Mouse (Mus musculus) left cerebral cortex, adult 9 months (tissue): Measurements from ENCODE around the gene Foxn2.
"Not testable (repeated sequence)": the region's sequence is repeated elsewhere in the genome, so short reads cannot be mapped to it uniquely, and the experiment has no call there.

ENCODE experiments used
- DNase-seq, 2 experiments: peaks; one replicate each; pipeline ENCODE4 v3.0.0; 2022; ENCODE audit warnings: low spot score in 2 of 2

Foxn2 gene

DNA sequence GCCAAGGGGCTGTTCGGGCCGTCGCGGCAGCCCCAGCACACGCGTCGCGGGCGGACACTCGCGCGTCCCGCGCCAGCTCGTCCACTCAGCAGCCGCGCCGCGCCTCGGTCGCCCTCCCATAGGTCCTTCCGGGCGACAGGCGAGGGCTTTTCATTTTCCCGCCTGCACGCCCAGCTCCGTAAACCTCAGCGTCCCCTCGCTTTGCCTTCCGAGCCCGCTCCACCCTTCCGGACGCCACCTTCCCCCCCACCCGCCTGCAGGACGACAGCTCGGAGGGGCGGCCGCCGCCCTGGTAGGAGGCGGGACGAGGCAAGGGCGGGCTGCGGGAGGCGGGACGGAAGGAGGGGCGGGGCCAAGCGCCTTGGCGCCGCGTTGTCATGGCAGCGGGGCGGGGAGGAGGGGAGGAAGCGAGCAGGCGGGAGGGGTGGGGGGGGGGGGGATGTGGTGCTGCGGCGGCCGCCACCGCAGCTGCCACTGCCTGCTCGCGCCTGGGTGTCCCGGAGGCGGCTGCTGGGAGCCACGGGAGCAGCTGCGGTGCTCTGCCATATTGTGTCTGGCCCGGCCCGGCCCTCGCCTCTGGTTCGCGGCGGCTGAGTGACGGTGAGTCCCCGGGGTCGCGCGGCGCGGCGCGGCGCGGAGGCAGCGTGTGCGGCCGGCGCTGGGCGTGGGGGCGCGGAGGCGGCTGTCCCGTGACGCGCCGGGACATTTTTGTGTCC is at the start of gene Foxn2:
Foxn2 (plus strand) TSS at position 427 of the 716 bp plus-strand sequence.
- peak; percentile 62 to 84 for DNase-seq

DNA sequence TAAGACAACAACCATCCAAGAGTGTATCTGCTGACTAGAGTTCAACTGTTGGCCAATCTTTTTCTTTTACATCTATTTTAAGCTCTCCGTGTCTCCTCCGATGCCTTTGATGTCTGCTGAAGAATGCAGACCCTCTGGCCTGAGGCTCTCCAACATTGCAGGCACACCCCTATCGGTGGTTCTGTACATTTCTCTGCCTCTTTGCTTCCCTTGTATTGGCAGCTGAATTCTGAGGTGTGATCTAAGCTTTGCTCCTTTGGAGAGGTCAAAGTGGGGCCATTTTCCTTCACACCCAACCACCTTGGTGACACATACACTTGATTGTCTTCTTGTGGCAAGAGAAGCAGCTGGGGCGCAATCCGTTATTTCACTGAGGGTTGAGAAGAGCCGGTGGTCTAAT is 43.0 kb upstream of the Foxn2 start:
- DNase-seq: no peak

DNA sequence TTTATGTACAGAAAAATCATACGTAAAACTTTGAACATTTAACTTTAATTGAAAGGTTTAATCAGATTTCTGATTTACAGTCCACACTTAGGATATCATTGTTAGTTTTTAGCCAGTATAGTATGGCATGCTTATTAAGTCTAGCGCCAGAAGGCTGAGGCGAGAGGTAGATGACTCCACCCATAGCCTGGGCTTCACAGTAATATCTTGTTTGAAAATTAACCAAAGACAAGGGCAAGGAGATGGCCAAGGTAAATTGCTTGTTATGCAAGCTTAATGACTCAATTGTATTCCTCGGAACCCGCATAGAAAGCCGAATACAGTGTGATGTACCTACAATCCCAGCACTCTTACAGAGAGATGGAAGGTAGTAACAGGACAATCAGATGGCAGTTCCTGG is 42.4 kb upstream of the Foxn2 start:
- no peak for DNase-seq

- DNase-seq: no peak
Observed at GRCm38 (mm10) chr17:88398854-88399253, 41.7 kb upstream of the Foxn2 start.

GRCm38 (mm10) chr17:88400122-88400521 is 40.4 kb upstream of the Foxn2 start:
- DNase-seq: no peak

DNA sequence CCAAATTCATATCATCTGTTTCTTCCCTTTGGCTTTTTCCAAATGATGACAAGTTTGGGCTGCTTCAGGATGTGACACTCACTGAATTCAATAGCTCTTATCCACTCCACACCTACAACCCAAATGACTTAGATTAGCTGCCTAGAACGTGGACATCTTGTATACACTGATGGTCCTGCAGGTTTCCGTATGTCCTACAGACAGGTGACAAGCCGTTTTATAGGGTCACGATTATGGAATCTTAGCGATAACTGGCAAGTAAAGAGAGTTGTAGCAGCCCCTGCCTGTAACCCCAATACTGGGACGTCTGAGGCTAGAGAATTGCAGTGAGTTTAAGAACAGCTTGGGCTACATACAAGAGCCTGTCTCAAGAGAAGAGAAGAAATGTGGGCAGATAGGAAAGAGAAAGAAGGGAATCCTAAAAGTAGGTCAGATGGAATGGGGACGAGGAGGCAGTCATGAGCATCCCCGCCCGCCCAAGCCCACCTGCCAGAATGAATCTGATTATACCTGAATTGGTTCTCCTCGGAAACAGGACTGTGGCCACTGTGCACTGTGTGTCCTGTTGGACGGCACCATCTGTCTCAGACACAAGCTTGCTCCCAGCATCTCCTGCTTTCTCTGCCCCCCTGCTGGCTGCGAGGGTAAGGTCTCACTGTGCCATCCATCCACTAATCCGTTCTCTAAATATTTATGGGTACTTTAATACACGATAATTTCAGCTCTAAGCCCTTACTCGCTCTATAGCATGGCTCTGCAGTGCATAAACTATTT is 39.6 kb upstream of the Foxn2 start:
- DNase-seq: no peak

DNA sequence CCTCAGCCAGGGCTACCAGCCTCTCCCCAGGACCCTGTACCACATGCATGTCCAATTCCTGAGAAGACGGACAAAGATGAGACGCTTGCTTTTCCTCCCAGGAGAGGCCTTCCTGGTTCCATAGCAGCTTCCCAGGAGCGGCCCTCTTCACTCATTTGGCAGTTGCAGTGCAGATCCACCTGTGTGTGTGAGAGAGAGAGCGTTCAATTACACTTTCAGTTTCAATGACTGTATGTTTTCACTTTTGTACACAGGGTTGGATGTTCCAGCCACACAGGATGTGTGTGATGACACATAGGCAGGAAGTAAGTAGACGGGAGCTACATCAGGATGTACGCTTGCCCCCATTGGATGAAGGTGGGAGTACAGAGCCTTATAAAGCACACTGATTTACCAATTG is 37.2 kb upstream of the Foxn2 start:
- no peak for DNase-seq

- no peak for DNase-seq
Observed at GRCm38 (mm10) chr17:88404471-88404870, 36.0 kb upstream of the Foxn2 start.

DNA sequence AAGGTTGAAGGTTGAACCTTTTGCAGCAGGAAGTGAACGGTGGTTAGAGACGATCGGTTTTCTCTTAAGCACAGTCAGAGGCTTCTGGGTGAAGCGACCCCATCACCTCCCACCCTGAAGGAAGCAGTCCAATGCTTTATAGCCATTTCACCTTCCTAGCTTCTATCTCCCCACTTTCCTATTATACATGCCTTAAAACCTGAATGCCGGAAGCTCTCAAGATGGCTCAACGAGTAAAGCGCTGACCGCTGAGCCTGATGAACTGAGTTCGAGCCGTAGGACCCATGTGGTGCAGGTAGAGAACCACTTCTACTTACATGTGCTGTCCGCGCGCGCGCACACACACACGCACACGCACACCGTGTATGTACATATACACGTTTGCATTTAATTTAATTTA is 35.4 kb upstream of the Foxn2 start:
- DNase-seq: no peak

DNA sequence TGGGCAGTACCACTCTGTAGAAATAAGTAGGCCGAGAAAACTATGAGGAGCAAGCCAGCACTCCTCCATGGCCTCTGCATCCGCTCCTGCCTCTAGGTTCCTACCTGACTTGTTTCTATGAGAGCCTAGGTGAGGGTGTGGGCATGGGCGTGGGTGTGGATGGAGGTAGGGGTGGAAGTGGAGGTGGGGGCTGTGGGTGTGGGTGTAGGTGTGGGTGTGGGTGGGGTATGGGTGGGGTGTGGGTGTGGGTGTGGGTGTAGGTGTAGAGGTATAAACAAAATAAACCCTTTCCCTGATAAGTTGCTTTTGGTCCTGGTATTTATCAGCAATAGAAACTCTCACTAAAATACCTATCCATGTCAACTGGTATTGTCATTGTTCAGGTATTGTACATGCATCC is 30.8 kb upstream of the Foxn2 start:
- no peak for DNase-seq

DNA sequence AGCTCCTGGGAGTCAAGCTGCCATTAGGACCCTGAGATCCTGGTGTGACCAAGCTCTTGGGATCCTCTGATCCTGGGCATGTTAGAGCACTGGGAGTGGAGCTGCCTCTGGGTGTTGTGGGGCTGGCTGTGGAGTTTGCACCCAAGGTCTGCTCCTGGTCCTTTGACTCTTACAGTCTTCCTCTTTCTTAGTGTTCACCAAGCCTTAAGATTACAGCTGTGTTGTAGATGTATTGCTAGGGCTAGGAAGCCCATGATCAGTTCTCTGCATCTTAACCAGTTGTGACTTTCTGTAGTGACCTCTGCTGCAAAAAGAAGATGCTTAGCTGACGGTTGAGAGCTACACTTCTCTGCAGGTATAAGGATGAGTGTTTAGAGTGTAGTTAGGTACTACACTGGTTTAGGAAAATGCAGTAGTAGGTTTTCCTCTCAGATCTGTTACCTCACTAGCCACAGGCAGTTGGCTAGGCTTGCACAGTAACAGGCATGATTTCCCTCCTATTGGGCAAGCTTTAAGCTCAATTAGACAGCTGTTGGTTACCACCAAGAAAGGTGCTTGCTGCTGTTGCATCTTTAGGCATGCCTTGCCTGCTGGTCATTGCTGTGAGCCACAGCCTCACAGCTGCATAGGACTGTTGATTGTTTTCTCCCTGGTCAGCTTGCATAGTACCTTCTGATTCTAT is 27.2 kb upstream of the Foxn2 start:
- no peak for DNase-seq

DNA sequence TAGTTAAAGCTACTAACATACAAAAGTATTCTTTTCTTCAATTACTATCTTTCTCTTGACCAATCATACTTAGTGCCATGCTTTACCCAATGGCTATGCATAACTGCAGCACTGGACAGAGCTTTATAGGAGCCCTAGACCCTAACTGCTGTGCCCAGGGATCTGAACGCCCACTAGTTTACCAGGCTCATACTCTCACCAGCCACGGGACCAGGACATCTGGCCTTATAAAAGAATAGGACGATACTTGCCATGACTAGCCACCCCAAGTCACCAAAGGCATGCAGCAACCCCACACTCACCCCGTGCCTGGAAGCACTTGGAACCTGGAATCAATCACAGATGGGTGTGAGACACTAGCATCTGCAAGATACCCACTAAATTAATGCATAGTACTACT is 20.1 kb upstream of the Foxn2 start:
- DNase-seq: no peak

DNA sequence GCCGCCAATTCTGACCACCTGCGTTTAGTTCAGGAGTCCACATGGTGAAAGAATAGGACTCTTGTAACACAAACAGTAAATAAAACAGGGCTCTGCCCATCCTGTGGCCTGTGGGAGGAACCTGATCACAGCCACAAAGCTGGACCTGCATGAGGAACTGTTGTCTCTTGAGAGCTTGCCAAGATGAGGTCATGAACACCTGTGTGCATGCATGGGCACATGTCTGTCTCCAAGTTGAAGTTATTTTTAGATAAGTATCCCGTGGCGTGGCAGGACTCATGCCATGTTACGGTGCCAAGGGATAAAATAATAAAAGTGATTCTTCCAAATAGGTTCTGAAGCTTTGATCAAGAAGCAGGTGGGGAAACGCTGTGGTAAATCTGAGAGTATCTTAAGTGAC is 19.3 kb upstream of the Foxn2 start:
- no peak for DNase-seq

DNA sequence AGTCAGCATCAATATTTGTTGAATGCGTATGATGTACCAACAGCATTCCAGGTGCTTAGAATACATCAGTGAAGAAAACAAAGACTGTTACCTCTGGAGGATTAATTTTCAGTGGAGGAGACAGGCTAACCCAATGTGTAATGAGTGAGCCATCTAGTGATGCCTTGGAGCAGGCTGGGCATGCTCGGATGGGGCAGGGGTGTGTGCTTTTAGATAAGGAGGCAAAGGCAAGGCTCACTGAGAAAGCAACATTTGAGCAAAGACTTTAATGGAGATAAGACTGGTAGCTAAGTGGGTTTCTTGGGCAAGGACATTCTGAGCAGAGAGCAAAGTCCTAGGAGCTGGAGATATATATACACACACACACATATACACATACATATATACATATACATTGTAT is 9.8 kb upstream of the Foxn2 start:
- DNase-seq: no peak

DNA sequence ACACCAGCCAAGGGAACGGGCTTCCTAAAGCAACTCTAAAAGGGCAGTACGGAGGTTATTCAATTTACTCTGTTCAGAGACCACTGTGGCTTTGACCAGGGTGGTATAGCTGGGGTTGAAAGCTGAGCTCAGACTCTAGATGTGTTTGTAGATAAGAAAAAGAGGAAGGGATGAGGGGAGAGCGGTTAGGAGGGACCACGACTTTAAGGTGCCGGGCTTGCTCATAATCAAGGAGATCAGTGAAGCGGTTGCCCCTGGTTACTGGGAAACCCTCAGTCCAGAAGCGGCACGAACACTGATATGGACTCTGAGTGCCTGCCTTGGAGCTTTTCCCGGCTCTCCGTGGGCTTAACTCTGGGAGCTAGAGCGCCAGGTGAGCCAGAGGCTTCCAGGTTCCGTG is 9.0 kb upstream of the Foxn2 start:
- DNase-seq: no peak

DNA sequence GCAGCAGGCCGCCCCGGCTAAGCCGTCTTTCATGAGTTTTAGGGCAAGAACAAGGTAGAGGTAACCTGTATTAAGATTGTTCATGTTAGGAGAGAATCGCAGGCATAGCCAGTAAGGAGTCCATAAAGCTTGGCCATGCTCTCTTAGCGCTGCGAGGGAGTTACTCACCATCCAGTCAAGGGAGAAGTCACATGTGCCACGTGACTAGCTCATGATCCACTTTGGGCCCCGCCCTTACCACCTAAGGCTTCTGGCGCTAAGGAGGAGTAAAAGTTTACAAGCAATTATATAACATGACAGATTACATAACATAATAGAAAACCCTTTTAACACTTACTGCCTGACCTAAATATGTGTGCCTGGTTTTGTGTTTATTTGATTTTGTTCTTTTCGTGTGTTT is 8.5 kb upstream of the Foxn2 start:
- no peak for DNase-seq

DNA sequence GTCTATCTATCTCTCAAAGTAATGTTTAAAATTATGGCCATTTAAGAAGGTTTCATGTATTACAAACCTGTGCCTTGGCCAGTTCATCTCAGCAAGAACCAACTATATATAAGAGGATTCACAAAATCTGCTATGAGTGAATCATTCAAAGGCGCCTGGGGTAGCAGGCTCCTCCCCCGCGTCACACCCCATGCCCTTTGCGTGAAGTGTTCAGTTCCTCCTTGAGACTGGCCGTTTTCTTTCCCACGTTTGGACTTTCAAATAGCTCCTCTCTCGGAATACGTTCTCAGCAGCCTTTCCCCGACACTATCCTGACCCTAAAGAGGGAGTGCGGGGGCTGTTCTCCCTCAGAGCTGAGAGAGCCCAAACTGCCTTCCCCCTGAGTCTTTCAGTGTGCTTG is 5.2 kb upstream of the Foxn2 start:
- DNase-seq: no peak

DNA sequence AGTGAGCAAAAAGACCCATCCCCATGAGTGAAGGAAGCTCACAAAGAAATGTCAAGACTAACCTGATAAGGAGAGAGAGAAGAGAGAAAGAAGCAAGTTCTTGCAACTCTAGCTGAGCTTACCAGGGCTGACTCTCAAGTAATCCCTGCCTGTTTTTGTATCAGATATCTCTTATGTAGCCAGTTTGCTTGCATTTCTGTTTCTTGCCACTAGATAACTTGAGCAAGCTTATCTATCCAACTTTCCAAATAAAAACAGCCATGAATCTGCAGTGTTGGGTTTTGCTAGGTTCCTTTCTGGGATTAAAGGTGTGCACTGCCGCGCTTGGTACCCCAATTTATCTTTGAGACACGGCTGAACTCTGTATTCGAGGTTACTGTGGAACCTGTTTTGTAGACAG is 4.2 kb upstream of the Foxn2 start:
- no peak for DNase-seq

DNA sequence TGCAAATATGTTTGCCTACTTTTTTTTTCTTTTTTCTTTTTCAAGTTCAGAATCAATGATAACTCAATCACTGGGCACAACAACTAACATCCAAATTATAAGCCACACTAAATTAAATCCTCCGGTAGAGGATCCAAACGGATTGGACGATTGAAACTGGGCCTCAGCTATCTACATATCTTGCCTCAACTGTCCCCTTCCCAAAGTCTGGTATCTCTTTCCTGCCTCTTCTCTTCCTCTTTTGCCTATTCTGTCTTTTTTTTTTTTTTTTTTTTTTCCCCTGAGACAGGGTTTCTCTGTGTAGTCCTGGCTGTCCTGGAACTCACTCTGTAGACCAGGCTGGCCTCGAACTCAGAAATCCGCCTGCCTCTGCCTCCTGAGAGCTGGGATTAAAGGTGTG is 3.8 kb upstream of the Foxn2 start:
- not testable (repeated sequence) for DNase-seq

GRCm38 (mm10) chr17:88437391-88437790 is 3.1 kb upstream of the Foxn2 start:
- no peak for DNase-seq

- no peak for DNase-seq
Observed at GRCm38 (mm10) chr17:88439536-88440050, 918 bp upstream of the Foxn2 start.

DNA sequence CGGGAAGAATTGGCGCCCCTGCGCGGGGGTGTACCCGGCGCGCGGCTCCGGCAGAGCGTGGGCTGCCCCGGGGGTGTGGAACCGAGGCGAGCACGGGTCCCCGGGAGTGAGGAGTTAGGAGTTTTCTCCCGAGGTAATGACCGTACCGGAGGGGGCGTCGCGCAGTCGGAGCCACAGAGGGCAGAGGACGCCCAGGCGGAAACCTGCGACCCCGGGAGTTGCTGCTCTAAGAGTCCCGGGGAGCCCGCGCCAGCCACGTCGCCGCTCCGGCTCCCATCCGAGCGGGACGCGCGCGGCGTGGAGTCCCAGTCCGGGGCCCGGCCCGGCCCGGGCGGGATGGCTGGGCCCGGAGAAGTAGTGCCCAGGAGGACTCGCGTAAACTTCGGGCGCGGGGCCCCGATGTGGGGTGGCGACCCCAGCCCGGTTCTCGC is 505 bp downstream of the Foxn2 start:
- no peak for DNase-seq
